Mouse (Mus musculus) right cerebral cortex, postnatal 14 days (tissue): ENCODE results near the gene Ly86.

Experiments
- DNase-seq: peaks from one replicate; pipeline ENCODE4 v3.0.0; 2022

The Ly86 gene

GRCm38 (mm10) chr13:37344909-37345772 lies at the start of gene Ly86:
Ly86 (plus strand) TSS chr13:37345208.
- DNase-seq: no peak

DNA sequence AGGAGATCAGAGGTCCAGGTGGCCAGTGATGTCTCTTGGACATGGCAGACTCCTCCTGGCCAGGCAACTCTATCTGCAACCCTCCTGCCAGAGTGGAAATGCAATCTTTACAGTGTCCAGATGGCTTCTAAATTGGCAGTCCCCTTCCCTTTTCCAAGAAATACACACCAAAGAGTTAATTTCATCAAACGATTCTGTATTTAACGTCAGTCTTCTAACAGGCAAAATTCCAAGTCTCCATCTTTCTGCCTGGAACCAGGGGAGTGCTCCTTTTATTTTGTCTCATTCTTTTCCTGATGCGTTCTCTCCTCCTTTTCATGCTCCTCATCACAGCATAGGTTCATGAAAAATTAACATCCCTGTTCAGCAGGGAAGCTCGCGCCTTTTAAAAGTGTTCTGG lies 47.1 kb upstream of the Ly86 start:
- no peak for DNase-seq

DNA sequence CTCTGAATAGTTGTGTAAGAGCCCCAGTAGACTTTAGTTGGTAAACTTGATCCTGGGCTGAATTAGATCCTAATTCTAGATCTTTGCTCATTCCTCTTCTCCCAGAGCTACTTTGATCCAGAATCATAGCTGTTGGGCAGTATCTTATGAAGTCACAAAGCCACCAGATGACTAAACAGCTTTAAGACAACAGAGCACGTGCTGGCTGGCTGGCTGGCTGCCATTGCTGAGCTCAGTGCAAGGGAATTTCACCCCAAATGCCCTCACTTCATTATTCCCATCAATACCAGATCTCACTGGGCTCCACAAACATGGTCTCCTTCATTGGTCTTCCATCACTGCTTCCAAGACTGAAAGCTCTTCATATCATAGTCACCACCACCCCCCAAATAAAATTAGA lies 46.2 kb upstream of the Ly86 start:
- no peak for DNase-seq

DNA sequence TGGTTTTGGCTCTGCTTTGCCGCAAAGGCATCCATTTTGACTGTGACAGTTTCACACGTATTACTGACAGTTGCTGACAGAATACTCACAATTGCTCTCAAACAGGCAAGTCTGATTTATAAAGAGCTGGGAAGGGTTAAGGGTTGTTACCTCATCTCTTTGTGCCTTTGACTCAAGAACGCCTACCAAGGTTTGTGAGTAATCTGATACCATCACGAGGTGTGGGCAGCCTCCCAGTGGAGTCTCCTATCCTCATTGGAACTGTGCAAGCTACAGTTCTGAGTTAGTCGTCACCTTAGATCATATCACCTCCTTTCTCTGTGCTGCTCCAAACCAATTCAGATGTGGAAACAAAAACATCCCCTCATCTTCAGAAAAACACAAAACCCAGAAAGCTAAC lies 42.1 kb upstream of the Ly86 start:
- DNase-seq: no peak

GRCm38 (mm10) chr13:37308006-37308405 lies 37.0 kb upstream of the Ly86 start:
- DNase-seq: no peak

DNA sequence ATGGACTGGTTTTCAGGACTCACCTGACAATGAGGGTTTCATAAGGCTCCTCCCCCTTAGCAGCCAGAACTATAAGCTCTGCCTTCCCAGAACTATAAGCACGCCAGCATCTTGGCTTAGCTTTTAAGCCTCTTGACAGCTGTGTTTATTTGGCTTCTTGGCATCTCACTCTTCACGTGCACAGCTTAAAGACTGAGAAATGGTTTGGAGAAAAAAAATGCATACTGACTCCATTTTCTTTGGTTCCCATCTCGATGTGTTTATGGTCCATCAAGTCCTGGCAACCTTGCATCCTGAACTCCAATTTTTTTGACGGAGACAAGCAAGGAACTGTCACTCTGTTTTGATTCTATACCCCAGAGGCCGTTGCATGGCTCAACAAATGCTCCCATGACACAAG lies 35.7 kb upstream of the Ly86 start:
- DNase-seq: no peak

- DNase-seq: no peak
These were observed 34.7 kb upstream of the Ly86 start for GRCm38 (mm10) chr13:37310331-37310730.

- DNase-seq: peak; percentile 64
These were observed 33.3 kb upstream of the Ly86 start for GRCm38 (mm10) chr13:37311555-37312221.

DNA sequence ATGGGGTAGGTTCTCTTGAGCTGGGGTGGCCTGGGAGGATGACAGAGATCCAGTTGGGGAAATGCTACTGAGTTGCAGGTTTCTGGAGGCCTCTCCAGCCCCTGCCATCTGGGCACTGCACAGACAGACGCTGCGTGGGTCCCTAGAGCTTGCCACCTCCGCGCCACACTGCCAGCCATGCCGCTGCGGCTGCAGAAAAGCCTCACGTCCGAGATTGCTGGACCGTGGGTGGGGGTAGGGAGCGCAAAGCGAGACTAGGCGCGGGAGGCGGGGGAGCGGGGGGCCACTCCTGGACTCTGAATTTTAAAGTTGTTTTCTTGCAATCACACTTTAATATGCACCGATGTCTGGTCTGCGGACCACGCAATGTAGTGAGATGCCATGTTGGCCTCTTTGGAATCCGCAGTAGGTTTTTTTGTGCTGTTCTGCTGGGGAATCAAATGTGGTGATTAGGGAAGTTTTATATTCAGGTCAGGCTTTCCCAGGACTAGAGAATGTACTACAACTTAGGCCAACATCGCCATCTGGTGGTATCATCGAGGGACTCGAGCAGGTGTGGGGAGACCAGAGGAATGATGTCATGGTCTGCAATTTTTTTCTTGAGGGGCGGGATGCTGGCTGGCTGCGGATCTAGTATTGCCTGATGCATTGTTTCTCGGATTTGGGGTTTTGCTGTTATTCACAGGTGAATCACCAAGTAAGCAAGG lies 32.6 kb upstream of the Ly86 start:
- DNase-seq: peak; percentile 95

DNA sequence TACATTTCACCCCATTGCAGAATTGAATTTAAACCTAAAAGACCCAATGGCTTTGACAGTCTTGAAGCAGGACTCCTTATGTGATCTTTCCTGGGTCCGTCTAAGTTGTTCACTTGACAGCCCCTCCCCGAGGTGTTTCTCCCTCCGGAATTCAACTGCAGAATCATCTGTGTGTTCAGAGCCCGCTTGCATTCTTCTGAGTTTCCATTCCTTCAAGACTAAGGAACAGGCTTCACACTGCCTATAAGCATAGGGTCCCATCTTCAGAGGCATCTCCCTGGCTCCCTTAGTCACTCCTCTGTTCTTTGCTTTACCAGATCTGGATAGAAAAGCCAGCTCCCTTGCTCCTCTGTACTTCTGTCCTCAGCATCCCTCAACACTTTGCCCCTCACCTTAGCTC lies 32.1 kb upstream of the Ly86 start:
- DNase-seq: no peak

DNA sequence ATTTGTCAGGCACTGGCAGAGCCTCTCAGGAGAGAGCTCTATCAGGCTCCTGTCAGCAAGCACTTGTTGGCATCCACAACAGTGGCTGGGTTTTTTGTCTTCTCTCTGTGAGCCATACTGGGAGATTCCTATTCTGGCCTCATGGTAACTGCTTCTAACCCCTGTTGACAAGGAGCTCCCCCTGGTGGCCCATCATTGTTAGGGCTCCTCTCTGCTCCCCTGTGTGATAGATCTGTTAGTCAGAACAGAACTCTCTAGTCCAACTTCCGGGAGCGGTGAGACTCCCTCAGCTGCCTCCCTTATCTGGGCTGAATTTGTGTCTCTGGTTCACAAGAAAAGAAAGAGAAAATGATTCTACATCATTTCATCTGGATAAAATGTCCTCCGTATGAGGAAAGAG lies 19.5 kb upstream of the Ly86 start:
- peak; percentile 69 for DNase-seq

GRCm38 (mm10) chr13:37329747-37330146 lies 15.3 kb upstream of the Ly86 start:
- DNase-seq: no peak

GRCm38 (mm10) chr13:37330971-37331370 lies 14.0 kb upstream of the Ly86 start:
- no peak for DNase-seq

GRCm38 (mm10) chr13:37332779-37333543 lies 12.0 kb upstream of the Ly86 start:
- no peak for DNase-seq

DNA sequence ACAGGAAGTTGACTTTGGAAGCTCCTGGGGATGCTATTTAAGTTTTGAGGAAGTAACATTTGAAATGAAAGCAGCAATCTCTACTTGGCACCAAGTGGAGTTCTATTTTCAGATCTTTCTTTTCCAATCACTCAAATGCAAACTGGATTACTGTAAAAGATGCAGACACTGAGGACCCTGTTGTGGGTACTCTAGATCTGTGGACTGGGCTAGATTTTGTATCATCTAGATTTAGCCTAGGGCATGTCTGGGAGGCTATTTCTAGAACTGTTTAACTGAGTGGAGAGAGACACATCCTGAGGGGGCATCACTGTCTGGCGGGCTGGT lies 11.5 kb upstream of the Ly86 start:
- DNase-seq: no peak

- DNase-seq: no peak
These were observed 7.7 kb upstream of the Ly86 start for GRCm38 (mm10) chr13:37337269-37337668.

DNA sequence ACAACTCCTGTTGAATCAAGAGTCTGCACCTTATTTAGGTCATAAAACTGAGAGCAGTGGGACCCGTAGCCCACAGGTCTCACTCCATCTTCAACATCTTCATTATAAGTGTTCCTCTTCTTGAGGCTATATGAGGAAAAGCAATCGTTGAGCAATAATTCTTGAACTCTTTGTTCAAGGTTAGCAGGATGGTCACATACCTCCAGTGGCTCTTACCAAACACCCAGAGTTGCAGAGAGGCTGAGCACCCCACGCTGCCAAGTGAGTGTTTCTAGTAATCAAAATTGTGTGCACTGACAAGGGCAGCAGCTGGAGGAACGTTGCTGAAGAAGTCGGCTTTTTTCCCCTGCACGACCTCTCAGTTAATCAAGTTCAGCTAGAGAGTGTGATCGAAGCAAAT lies 7.1 kb upstream of the Ly86 start:
- DNase-seq: no peak

DNA sequence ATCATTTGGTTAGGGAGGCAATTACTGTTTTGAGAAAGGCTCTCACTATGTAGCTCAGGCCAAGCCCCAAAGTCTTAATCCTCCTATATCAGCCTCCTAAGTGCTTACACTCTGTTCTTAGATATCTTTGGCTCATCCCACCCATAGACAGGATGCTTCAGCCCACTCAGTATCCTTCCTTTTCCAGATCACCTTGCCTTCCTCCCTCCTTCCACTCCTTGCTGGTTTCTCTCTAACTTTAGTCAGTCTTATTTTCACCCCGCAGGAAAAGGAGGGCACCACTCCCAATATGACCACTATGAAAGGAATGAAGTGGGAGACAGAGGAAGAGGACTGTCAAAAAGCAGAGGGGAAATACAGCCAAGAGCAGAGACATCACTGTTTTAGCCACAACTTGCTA lies 2.2 kb upstream of the Ly86 start:
- no peak for DNase-seq

GRCm38 (mm10) chr13:37345823-37346222 lies 815 bp downstream of the Ly86 start:
- DNase-seq: no peak

- DNase-seq: no peak
These were observed 3.0 kb downstream of the Ly86 start for GRCm38 (mm10) chr13:37347871-37348595.

DNA sequence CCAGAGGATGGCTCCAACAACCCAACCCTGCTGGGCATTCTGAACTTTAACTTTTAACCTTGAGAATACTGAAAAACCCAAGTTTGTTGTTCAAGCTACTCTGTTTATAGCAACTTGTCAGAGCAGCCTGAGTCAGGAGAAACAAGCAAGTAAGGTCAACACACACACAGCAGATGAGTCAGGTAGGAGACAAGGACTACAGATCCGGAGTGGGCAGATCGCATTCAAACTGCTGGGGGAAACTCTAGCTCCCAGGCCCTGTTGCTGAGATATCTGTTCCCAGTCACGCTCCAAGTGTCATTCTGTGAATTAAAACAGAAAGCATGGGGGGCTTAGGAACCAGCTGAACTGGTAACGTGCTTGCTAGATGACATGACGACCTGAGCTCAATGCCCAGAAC lies 4.0 kb downstream of the Ly86 start:
- DNase-seq: no peak

DNA sequence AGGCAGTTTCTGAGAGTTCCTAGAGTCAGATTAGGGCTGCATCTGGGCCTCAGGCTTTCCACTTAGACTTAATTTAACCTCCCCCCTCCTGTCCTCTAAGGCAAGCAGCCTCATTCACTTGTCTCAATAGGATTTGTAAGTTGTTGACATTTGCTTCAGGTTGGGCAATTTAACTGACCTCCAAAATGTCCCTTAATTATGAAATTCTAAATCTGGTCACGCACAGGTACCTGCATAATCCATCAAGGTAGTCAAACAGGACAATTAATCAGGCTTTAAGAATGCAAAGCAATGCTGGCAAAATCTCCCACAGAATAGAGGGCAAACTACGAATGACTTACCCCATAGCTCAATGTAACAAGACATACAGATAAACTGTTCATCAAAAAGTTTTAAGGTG lies 8.0 kb downstream of the Ly86 start:
- DNase-seq: no peak

DNA sequence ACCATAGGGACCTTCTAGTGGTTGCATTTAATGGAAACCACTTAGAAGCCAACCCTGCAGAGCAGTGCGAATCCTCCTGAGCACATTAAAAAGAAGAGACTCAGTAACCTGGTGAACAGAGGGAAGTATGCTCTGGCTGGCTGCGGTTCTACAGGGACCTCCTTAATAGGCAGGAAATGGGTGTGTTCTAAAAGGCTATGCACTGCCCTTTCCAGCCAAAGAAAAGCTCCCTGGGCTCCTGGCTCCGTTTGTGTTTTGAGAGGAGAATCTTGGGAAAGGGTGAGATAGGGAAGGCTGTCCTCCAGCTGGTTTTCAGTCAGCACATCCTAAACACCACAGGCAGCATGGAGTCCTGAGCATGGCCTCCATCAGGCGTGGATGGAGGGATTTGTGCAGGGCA lies 8.9 kb downstream of the Ly86 start:
- no peak for DNase-seq
